Mouse (Mus musculus): ENCODE data around the gene Nek1. TPM values are rescaled to one million over a fixed set of nuclear protein-coding genes. Genes with fewer than 3 reads are reported as not detected.
"Not testable (repeated sequence)": the region's sequence is repeated elsewhere in the genome, so short reads cannot be mapped to it uniquely, and the experiment has no call there.

Nek1 gene
- polyA plus RNA-seq, 1 experiment, result 1.1 TPM

DNA sequence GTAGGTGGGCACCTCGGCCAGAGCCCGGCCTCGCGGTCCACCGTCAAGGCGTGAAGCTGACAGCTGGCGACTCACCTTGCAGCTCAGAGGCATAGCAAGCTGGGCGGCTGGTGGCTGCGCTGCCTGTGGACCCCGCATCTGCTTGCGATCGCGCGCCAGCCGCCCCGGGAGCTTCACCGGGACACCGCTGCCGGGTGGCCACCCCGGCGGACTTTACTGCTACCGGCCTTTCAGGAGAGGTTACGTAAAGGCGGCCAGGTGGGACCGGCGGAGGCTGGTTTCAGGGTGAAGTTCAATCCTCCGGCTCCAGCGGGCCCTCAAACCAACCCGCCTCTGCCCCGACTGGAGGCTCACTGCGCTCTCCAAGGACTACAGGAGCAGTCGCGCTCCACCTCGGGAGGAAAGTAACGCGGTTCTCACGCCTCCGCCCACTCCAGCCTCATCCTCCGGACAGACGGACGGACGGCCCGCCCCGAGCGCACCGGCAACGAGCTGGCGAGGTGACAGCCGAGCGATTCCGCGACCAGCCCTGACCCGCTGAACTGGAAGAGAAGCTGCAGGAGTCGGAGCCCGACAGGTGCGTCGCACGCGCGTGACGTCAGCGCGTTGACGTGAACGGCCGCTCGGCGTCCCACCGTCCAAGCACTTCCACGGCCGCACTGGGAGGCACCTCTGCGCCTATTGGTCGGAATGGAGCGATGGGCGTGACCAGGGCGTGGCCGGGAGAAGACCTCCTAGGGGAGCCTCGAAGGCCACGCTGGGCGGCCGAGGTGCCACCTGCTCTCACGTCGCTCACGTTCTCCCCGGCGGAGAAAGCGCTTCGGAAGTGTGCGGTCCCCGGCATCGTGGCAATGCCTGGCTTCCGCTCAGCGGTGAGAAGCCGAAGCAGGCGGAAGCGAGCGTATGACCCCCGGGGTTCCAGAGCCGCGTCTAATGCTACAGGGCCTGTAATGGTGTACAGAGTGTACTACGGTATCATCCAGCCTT is 10.0 kb upstream of the Nek1 start, which contains the start of gene Clcn3:
Gene Clcn3, minus strand, starts transcription at position 600 of the 987 bp plus-strand sequence.
- DNase-seq (ENCODE audit: low read depth, low spot score), result peak; percentile 96
- under 1% methylated on average over 101 of the region's 101 CpGs for WGBS

DNA sequence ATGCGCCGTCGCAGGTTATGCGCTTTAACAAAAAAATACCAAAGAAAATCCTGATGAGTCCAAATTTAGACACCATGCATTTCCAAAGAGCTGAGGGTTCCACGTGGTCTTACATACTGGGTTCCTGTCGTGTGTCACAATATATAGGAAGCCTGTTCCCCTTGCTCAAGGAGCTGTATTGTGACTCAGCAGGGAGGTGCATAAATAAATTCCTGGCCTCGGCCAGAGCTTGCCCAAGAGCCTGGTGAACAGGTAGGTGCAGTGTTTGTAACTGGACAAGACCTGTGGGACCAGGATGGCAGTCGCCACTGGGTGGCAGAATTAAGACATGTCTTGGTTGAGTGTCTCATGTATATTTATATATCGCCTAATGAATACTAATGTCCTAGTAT is 9.3 kb upstream of the Nek1 start:
- WGBS, result 4% methylated on average over 9 of the region's 9 CpGs
- DNase-seq (ENCODE audit: low read depth, low spot score), result no peak

DNA sequence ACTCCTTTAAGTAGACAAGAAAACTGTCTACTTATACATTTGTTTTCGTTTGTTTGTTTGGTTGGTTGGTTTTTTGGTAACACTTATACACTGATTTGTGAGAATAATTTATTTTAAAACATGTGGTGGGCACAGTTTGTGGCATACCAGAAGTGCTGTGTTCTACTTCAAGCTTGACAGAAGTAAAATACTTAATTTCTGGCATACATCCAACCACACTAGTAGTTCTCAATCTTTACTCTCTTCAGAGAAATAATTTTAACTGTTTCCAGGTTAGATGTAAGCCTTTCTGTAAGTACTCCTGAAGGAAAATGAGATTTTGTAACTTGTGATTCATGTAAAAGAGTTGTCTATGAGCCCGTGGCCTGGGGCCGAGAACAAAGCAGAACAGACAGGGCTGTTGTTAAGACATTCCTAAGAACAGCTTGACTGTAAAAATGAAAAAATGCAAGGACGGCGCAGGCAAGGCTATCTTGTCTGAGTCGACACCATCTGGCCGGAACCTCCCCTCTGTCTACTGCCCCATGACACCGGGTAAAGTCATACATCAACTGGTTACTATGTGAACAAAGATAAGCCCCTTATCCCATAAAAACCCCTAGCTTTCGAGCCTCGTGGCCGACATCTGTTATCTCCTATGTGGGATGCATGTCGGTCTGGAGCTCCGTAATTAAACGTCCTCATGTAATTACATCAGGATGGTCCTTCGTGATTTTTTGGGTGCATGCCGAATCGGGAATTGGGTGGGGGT is 8.6 kb upstream of the Nek1 start:
- 92% methylated on average over 17 of the region's 17 CpGs for WGBS
- not testable (repeated sequence) for DNase-seq (ENCODE audit: low read depth, low spot score)

DNA sequence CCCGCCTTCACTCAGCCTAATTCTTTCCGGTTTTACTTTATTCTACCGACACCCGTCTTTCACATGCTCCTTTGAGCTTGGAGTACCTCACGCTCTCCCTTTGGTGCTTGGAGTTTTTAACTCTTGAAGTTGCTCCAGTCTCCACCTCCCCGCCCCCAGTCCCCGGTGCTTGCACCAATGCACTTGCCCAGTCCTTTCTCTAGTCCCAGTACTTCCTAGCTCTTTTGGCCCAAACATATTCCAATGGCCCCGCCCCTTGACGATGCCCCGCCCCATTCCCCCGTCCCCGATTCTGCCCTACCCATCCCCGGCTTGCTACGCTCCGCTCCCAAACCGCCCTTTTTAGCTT is 460 bp upstream of the Nek1 start:
- DNase-seq (ENCODE audit: low read depth, low spot score), result no peak
- WGBS, result 2% methylated on average over 16 of the region's 16 CpGs

DNA sequence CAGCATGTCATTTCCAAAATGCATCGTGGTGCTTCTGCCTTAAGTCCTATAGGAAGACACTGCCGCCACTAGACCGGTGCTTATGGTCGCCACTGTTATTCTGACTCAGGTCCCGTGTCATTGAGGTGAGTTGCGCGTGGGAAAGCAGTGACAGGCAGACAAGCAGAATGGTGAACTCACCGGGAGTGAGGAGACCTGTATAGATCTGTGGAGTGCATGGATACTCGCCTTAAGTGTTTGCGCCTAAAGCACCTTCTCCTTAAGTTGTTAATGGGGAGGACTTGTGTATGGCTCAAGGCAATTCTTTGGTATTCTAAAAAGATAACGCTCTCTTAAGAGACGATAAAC is 618 bp downstream of the Nek1 start:
- no peak for DNase-seq (ENCODE audit: low read depth, low spot score)
- WGBS, result under 1% methylated on average over 12 of the region's 12 CpGs

DNA sequence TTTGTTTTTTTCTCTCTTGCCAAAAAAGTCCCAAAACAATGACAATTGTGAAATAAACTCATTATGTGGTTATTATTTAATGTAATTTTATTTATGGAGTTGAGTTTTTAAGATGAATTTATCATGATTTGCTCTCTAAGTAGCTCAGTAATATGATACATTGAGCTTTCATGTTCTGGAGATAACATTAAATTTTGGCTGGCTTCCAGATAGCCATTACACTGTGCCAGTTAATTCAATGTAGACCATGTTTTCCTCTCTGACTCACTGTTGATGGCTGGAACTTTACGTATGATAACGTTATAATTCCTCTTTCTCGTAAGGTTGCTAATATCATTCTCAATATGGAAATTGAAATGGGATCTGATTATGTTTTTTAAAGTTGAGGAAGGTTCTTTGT is 3.5 kb downstream of the Nek1 start:
- no peak for DNase-seq (ENCODE audit: low read depth, low spot score)
- WGBS, result 66% methylated on average over 3 of the region's 3 CpGs

DNA sequence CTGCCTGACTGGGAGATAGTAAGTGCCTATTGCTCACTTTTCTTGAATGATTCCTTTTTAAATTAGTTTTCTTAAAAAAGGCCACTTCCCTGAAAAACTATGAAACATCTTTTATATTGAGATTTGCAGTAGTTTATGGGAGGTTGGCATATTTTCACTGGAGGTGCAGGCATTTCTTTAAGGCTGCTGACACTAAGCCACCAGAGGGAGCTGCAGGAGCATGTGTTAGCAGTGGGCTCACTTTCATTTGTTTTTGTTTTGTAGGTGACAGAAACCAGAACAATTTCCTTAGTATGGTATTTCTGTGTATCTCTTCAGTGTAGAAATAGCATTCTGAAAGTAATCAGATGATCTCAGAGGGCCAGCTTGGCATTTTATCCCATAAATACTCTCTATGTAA is 49.0 kb downstream of the Nek1 start:
- DNase-seq (ENCODE audit: low read depth, low spot score), result no peak

DNA sequence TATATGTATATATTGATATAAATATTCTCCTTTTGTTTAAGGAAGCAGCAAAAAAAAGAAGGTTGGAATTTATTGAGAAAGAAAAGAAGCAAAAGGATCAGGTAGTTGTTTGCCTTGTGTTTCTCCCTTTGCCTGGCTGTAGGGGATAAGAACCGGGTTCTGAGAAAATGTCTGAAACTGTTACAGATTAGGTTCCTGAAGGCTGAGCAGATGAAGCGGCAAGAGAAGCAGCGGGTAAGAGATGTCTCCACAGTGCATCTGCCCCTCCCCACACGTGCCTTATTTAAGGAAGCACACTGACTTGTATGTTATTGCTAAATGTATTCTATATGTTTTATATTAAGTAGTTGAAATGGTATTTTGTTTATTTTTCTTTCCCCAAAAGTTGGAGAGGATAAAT is 50.9 kb downstream of the Nek1 start:
- DNase-seq (ENCODE audit: low read depth, low spot score), result no peak
- WGBS, result 92% methylated on average over 4 of the region's 4 CpGs

DNA sequence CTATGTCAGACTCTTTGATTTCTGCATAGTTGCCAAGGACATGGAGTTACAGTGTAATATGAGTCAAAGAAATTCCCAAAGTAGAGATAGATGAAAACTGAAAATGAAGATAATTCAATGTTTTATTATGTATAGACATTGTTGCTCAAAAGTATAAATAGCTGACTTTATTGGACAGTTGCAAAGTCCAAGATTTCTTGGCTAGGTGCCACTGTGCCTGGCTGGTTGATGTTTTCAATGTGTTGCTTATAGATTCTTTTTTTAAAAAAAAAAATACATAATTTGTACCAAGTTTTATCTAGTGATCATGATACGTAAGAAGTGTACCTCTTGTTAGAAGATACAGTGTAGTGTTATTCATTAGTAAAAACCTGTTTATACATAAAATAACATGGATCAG is 53.8 kb downstream of the Nek1 start:
- 88% methylated on average over 1 of the region's 1 CpGs for WGBS
- DNase-seq (ENCODE audit: low read depth, low spot score), result peak; percentile 36

DNA sequence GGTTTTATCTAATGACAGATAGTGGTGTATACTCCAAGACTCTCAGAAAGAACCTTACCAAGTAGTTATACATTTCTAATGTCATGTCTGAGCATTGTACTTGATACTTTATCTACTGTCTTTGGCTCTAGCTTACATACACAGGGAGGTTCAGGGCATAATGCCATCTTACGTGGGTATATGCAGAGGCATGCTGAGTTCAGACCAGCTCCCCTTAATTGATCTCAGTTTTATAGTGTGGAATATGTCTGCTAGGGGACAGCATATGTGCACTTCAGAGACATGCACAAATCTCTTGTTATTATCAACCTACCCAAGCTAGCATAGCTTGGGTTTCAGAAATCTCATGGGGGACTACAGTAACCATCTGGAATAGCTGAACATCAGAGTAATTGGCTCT is 60.0 kb downstream of the Nek1 start:
- WGBS, result 92% methylated on average over 1 of the region's 1 CpGs
- no peak for DNase-seq (ENCODE audit: low read depth, low spot score)

DNA sequence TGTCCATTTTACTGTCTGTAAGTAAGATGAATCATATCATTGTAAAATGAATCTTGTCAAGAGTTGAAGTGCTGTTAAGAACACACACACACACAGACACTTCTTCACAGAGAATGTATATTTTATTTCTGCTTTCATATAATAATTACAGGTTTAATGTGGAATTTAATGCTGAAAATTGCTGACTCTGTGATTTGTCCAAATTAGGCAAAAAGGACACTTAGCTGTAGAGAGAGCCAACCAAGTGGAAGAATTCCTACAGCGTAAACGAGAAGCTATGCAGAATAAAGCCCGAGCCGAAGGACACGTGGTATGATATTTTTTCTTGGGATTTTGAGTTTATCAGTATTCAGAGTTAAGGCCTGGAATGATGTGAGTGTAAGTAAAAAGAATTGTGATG is 61.3 kb downstream of the Nek1 start:
- WGBS, result 90% methylated on average over 5 of the region's 5 CpGs
- DNase-seq (ENCODE audit: low read depth, low spot score), result no peak

DNA sequence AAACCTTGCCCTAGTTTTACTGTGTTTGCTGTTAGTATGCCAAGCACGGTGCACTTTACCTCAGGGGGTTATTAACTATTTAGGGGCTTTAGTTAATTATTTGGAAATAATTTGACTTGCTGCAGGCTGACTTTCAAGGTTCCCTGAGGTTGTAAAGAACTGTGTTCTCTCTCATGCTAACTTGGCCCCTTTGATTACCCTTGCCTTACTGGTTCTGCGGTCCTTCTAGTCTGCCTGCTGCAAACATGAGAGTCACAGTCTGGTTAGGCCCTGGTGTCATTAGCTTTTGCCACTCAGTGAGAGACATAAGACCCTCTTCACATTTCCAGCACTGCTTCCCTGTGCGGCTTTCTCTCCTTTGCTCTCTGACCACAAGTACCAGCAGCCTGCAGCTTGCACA is 64.0 kb downstream of the Nek1 start:
- no peak for DNase-seq (ENCODE audit: low read depth, low spot score)
- 55% methylated on average over 3 of the region's 3 CpGs for WGBS

DNA sequence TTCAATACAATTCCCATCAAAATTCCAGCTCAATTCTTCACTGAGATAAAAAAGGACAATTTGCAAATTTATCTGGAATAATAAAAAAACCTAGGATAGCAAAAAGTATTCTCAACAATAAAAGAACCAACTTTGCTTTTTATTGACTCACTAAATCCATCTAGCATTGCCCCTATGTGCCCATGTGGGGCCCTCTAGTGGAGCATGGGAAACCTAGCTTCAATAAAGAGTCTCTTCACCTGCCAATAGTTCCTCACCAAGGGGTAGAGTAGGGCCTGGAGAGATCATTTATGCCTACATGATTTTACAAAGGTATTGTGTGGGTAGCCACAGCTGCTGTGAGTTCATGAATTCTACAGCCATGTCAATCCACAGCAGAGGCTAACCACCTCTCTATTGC is 66.1 kb downstream of the Nek1 start:
- DNase-seq (ENCODE audit: low read depth, low spot score), result no peak

DNA sequence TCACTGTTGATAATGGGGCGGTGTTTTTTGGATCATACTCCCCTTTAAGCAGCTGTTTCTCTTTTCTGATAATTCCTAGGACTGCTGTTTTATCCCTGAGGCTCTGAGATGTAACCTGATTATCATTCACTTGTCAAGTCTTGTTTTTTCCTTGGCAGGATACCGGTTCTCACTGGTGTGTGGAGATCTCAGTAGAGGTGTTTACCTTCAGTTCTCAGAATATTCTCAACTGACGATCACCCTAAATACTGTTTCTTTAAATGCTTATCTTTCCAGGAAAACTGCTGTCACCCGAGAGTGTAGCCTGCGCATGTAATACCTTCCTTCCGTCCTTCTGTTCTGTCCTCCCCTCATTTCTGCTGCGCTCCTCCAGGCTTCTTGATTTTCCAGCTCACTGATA is 67.4 kb downstream of the Nek1 start:
- DNase-seq (ENCODE audit: low read depth, low spot score), result no peak
- 81% methylated on average over 7 of the region's 7 CpGs for WGBS

DNA sequence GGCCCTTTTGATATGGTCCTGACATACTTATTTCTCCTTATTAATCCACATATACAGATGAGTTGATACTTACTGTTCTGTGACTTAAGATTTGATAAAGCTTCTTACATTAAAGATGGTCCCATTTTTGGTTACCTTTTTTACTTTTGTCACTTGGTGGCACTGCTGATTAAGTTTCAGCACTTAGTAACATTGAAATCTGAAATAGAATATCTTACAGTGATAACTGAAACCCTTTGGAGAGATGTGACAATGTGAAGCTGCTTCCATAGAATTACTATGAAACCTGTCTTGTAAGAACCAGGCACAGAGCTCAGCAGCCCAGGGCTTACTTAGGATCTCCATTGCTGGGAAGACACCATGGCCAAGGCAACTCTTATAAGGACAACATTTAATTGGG is 82.1 kb downstream of the Nek1 start:
- DNase-seq (ENCODE audit: low read depth, low spot score), result no peak

DNA sequence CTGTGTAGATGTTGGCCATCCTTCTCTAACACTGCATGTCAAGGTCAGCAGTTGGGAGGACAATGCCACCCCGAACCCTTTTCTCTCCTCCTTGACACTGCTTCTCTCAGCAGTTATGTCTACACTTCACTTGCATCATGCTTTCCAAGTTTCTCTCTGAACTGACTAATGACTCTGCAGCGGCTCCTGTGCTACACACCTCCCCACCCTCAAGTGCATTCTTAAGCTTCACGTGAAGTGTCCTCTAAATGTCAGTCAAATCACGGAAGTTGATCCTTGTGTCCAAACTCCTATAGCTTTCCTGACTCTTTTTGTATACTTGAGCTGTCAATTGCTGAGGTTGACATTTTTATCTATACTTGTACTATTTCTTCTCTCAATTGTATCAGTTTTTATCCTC is 117.5 kb downstream of the Nek1 start:
- DNase-seq (ENCODE audit: low read depth, low spot score), result no peak
- 96% methylated on average over 4 of the region's 4 CpGs for WGBS

DNA sequence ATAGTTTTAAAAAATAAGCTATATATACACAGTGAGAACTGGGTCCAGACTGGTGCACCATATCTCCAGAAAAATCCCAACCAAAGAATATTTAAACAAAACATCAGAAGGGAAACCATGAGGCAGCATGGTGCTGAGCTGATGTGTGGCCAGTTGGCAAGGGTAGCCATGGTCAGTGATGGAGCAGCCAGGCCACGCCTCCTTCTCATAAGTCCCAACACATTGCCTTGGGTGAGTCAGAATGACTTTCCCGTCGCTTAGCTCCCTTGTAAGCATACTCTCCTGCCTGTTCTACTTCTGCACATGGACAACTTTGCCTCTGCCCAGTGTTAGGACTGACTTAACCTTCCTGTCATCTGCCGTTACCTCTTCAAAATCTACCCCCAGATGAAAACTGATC is 118.9 kb downstream of the Nek1 start:
- 88% methylated on average over 4 of the region's 4 CpGs for WGBS
- DNase-seq (ENCODE audit: low read depth, low spot score), result no peak

DNA sequence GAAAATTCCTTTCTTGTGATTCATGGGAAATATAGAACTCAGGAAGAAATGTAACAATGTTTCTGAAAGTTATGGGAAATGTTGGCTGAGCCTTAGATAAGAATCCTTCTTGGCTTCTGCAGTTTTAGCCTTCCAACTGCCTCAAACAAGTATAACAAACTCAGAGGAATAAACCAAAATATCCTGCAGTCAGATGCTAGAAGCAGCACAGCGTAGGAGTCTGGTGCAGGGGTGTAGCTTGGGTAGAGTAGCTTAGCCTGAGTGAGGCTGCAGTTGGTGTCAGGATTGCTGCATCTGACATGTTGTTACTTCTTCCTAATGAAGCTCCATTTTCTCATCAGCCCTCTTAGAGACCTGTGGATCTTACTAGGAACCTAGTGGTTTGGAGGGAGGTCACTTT is 128.6 kb downstream of the Nek1 start:
- no peak for DNase-seq (ENCODE audit: low read depth, low spot score)
- 100% methylated on average over 1 of the region's 1 CpGs for WGBS

DNA sequence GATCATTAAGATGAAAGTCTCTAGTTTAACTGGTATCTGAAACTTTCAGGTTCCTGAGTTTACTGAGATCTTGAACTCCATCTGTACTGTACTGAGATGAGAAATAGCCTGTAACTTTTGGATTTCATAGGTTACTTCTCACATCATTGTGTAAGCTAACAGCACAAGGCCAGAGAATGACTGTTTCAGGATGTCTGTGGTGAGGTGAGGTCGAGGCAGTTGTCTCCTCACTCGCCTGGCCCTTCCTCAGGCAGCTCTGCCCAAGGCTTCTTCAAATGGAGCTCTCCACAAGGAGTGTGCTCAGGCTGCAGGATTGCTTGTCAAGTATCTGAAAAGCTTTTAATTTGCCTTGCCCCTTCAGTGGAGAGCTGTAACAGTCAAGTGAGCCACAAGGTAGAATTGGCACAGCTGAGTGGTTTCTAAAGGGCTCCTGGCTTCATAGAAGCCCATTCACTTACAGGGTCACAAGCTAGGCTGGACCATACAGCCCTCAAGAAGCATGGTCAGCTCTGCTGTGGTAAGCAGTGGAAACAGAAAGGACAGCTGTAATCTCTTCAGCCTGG is 134.4 kb downstream of the Nek1 start:
- 84% methylated on average over 2 of the region's 2 CpGs for WGBS
- no peak for DNase-seq (ENCODE audit: low read depth, low spot score)

DNA sequence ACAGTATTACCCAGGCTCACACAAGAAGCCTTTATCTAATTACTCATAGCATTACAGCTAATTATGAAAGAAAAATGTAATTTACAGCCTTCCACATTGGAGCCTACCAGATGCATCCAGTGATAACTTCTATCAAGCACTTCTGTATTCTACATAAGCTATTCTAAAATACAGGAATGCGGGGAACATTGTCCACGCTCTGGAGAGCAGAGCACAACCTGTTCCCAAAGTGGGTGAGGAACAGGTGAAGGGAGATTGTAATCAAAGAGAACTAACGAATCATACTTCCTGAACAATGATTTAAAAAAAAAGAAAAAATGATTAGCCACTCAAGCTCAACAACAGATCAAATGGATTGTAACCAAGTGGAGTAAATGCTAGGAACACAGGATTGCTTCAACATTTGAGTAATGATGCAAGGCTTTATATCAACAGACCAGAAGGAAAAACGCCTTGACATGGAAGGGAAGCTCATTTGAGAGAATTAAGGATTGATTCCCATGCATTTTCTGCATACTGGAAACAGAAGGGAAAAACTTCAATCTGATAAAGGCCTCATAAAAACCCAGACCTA is 139.7 kb downstream of the Nek1 start:
- DNase-seq (ENCODE audit: low read depth, low spot score), result no peak
- WGBS, result 87% methylated on average over 4 of the region's 4 CpGs

DNA sequence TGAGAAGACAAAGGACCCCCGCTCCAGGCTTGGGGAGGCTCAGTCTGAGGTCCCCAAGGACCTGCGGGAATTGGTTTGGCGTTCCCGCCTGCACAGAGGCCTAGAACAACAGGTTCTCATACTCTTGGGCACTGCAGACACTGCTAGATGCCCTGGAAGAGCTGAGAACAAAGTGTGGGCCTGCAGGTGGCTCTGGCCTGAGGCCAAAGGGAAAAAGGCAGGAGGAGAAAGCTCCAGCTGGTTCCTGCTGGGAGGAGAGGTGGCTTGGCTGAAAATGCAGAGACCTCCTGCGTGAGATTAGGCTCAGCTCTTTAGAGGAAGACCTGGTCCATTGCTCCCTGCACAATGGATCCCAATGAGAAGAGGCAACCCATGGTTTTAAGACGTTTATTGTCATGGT is 148.9 kb downstream of the Nek1 start:
- 59% methylated on average over 6 of the region's 6 CpGs for WGBS
- DNase-seq (ENCODE audit: low read depth, low spot score), result no peak
